Mouse (Mus musculus): ENCODE measurements around the gene Olfr1420. TPM values are rescaled to one million over a fixed set of nuclear protein-coding genes. Genes with fewer than 3 reads are reported as not detected.
"Not testable (repeated sequence)": the region's sequence is repeated elsewhere in the genome, so short reads cannot be mapped to it uniquely, and the experiment has no call there.

Olfr1420 gene
- polyA plus RNA-seq, 1 experiment from 2014 or later: 0.16 TPM

GRCm38 (mm10) chr19:11912533-11913121 is 26.3 kb downstream of the Olfr1420 start:
- Histone ChIP-seq H3K9me3 (replicated peaks) (no peaks in the 10 kb centered on the region), H3K4me1 (peaks cover 15% of the 10 kb centered on the region), H3K4me3 (replicated peaks) (peak overlapping the region; percentile 96), H3K36me3 (peaks cover 30% of the 10 kb centered on the region), H3K9ac (peak overlapping the region; percentile 88), H3K27me3 (no peaks in the 10 kb centered on the region), H3K27ac (peak overlapping the region; percentile 93), H3K4me2 (peak overlapping the region; percentile 74)
- WGBS: under 1% methylated on average over 47 of the region's 54 CpGs
- peak; percentile 71 for ATAC-seq (replicated peaks; ENCODE audit: low FRiP score)

- Histone ChIP-seq H3K4me3 (replicated peaks) (no peak overlapping the region), H3K27ac (no peak overlapping the region), H3K9me3 (replicated peaks) (no peaks in the 10 kb centered on the region), H3K4me2 (no peak overlapping the region), H3K9ac (no peak overlapping the region), H3K27me3 (no peaks in the 10 kb centered on the region), H3K4me1 (peaks cover 15% of the 10 kb centered on the region), H3K36me3 (peaks cover 48% of the 10 kb centered on the region)
- WGBS: 43% methylated on average over 2 of the region's 2 CpGs
- no peak for ATAC-seq (replicated peaks; ENCODE audit: low FRiP score)
These were observed 29.4 kb downstream of the Olfr1420 start for GRCm38 (mm10) chr19:11915804-11916203.

DNA sequence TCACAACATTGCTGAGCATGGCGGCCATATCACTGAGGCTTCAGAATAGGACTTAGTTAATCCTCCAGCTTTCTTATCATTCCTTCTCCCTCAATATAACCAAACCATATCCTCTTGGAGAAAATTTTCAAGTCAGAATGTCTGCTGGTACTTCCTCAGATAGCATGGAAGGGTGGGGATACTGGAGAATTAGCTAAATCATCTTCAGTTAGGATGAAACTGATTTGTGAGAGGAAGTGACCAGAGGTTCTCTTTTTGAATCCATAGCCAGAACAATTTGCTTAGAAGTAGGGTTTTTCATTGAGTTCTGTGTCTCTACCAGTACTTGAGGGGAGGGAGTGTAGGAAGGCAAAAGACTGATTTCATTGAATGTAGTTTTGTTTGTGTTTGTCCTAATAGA is 35.7 kb downstream of the Olfr1420 start:
- Histone ChIP-seq H3K27ac (no peak overlapping the region), H3K4me2 (no peak overlapping the region), H3K9me3 (replicated peaks) (no peaks in the 10 kb centered on the region), H3K36me3 (peaks cover 82% of the 10 kb centered on the region), H3K4me1 (no peaks in the 10 kb centered on the region), H3K9ac (no peak overlapping the region), H3K27me3 (no peaks in the 10 kb centered on the region), H3K4me3 (replicated peaks) (no peak overlapping the region)
- 91% methylated on average over 1 of the region's 1 CpGs for WGBS
- no peak for ATAC-seq (replicated peaks; ENCODE audit: low FRiP score)

- not testable (repeated sequence) for H3K4me1 ChIP-seq; H3K4me3 ChIP-seq (replicated peaks); ATAC-seq (replicated peaks; ENCODE audit: low FRiP score); H3K9ac ChIP-seq; H3K27me3 ChIP-seq; H3K27ac ChIP-seq; H3K9me3 ChIP-seq (replicated peaks); H3K4me2 ChIP-seq
- H3K36me3 ChIP-seq: peaks cover 82% of the 10 kb centered on the region
- WGBS: 93% methylated on average over 2 of the region's 2 CpGs
These were observed 36.1 kb downstream of the Olfr1420 start for GRCm38 (mm10) chr19:11922515-11922914.

GRCm38 (mm10) chr19:11926380-11926779 is 40.0 kb downstream of the Olfr1420 start:
- no peaks in the 10 kb centered on the region for H3K27me3 ChIP-seq
- no peak overlapping the region for H3K4me3 ChIP-seq (replicated peaks)
- no peak overlapping the region for H3K4me2 ChIP-seq
- no peak for ATAC-seq (replicated peaks; ENCODE audit: low FRiP score)
- WGBS: 89% methylated on average over 2 of the region's 2 CpGs
- H3K9me3 ChIP-seq (replicated peaks): no peaks in the 10 kb centered on the region
- H3K9ac ChIP-seq: no peak overlapping the region
- H3K27ac ChIP-seq: no peak overlapping the region
- H3K36me3 ChIP-seq: peaks cover 95% of the 10 kb centered on the region
- no peaks in the 10 kb centered on the region for H3K4me1 ChIP-seq

DNA sequence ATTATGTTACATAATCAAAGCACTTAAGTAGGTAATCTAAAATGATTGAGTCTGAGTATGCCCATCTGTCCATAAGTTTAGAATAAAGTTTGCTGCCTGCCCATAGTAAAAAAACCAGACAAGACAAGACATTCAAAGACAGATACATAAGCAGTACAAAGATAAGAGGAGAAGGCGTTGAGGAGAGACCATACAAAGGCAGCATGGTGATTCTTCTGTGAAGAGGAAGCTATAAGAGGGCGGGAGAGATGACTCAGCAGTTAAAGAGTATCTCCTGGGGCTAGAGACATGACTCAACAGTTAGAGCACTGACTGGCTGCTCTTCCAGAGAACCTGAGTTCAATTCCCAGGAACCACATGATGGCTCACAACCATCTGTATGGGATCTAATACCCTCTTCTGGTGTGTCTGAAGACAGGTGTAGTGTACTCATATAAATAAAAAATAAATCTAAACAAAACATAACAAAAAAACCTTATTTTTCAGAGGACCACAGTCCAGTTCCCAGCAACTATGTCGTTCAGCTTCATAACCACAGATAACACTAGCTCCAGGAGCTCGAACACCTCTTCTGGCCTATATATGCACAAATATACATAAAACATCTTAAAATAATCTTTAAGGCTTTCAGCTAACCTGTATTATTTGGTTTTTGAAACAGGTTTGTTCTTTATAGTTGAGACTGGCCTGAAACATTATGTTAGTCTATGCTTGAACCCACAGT is 41.8 kb downstream of the Olfr1420 start:
- no peak overlapping the region for H3K4me3 ChIP-seq (replicated peaks)
- H3K36me3 ChIP-seq: peaks cover 95% of the 10 kb centered on the region
- no peak overlapping the region for H3K4me2 ChIP-seq
- no peaks in the 10 kb centered on the region for H3K27me3 ChIP-seq
- no peaks in the 10 kb centered on the region for H3K4me1 ChIP-seq
- no peak for ATAC-seq (replicated peaks; ENCODE audit: low FRiP score)
- H3K9ac ChIP-seq: no peak overlapping the region
- H3K9me3 ChIP-seq (replicated peaks): no peaks in the 10 kb centered on the region
- H3K27ac ChIP-seq: no peak overlapping the region
- WGBS: 90% methylated on average over 4 of the region's 4 CpGs

DNA sequence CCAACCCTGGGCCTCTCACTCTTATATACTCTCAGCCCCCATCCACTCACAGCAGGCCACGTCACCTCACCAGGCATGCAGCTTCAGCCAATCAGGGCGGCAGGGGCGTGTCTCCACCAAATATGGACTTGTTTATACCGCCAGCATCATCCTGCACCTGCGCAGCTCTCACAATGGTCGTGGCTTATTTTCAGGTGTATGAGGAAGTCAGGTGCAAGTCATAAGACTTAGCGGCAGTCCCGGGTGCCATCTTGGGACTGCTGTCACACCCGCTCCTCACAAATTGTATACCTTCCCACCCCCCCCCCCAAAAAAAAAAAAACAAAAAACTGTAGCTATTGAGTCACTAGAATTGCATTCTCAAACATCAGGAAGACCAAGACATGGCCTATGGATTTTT is 60.1 kb downstream of the Olfr1420 start:
- H3K9me3 ChIP-seq (replicated peaks); H3K27me3 ChIP-seq; H3K4me1 ChIP-seq; ATAC-seq (replicated peaks; ENCODE audit: low FRiP score); H3K9ac ChIP-seq; H3K27ac ChIP-seq; H3K4me2 ChIP-seq; H3K4me3 ChIP-seq (replicated peaks): not testable (repeated sequence)
- WGBS: 96% methylated on average over 9 of the region's 9 CpGs
- peaks cover 39% of the 10 kb centered on the region for H3K36me3 ChIP-seq

Small RNAs within 50 kb of the gene (microRNA-seq; reads per million reads assigned to microRNA genes)
- 4.1 reads per million, percentile 21 among the genes with 10 or more reads in this experiment for gene Mir6994

Other genes starting within 250 kb of the Olfr1420 start
- 0.17 and 0.55 TPM in 2 replicates for gene Ms4a3, start 245.7 kb upstream of the Olfr1420 start, polyA plus RNA-seq (2015; fragmentation: Nextera tagmentation; extraction: Ambion mirVana)
- gene Oosp2, start 226.0 kb upstream of the Olfr1420 start, polyA plus RNA-seq (2015; fragmentation: Nextera tagmentation; extraction: Ambion mirVana): not detected in 2 replicates
- not detected in 2 replicates for gene Oosp1, start 195.4 kb upstream of the Olfr1420 start, polyA plus RNA-seq (2015; fragmentation: Nextera tagmentation; extraction: Ambion mirVana)
- gene Oosp3, start 189.5 kb upstream of the Olfr1420 start, polyA plus RNA-seq (2015; fragmentation: Nextera tagmentation; extraction: Ambion mirVana): not detected in 2 replicates
- gene Gif, start 139.0 kb upstream of the Olfr1420 start, polyA plus RNA-seq (2015; fragmentation: Nextera tagmentation; extraction: Ambion mirVana): not detected in 2 replicates
- 52.2 and 52.6 TPM in 2 replicates for gene Mrpl16, start 116.2 kb upstream of the Olfr1420 start, polyA plus RNA-seq (2015; fragmentation: Nextera tagmentation; extraction: Ambion mirVana)
- gene Stx3, start 67.2 kb upstream of the Olfr1420 start, polyA plus RNA-seq (2015; fragmentation: Nextera tagmentation; extraction: Ambion mirVana): 20.4 TPM in 2 replicates
- gene Olfr1417, start 47.3 kb upstream of the Olfr1420 start, polyA plus RNA-seq (2015; fragmentation: Nextera tagmentation; extraction: Ambion mirVana): not detected in 2 replicates
- gene Olfr1418, start 25.5 kb upstream of the Olfr1420 start, polyA plus RNA-seq (2015; fragmentation: Nextera tagmentation; extraction: Ambion mirVana): not detected in 2 replicates
- gene Olfr1419, start 11.5 kb upstream of the Olfr1420 start, polyA plus RNA-seq (2015; fragmentation: Nextera tagmentation; extraction: Ambion mirVana): not detected in 2 replicates
- gene Patl1, start 25.8 kb downstream of the Olfr1420 start, polyA plus RNA-seq (2015; fragmentation: Nextera tagmentation; extraction: Ambion mirVana): 19.3 and 20.1 TPM in 2 replicates
- 3.9 and 4.2 TPM in 2 replicates for gene Osbp, start 79.4 kb downstream of the Olfr1420 start, polyA plus RNA-seq (2015; fragmentation: Nextera tagmentation; extraction: Ambion mirVana)
- not detected in 2 replicates for gene Olfr1423, start 154.8 kb downstream of the Olfr1420 start, polyA plus RNA-seq (2015; fragmentation: Nextera tagmentation; extraction: Ambion mirVana)
- gene Olfr1424, start 176.1 kb downstream of the Olfr1420 start, polyA plus RNA-seq (2015; fragmentation: Nextera tagmentation; extraction: Ambion mirVana): not detected in 2 replicates
- gene Olfr1425, start 191.2 kb downstream of the Olfr1420 start, polyA plus RNA-seq (2015; fragmentation: Nextera tagmentation; extraction: Ambion mirVana): not detected in 2 replicates
- not detected in 2 replicates for gene Olfr1426, start 205.4 kb downstream of the Olfr1420 start, polyA plus RNA-seq (2015; fragmentation: Nextera tagmentation; extraction: Ambion mirVana)
- gene Olfr1427, start 216.8 kb downstream of the Olfr1420 start, polyA plus RNA-seq (2015; fragmentation: Nextera tagmentation; extraction: Ambion mirVana): not detected in 2 replicates
- gene Olfr1428, start 229.3 kb downstream of the Olfr1420 start, polyA plus RNA-seq (2015; fragmentation: Nextera tagmentation; extraction: Ambion mirVana): not detected in 2 replicates
- gene Olfr76, start 236.6 kb downstream of the Olfr1420 start, polyA plus RNA-seq (2015; fragmentation: Nextera tagmentation; extraction: Ambion mirVana): not detected in 2 replicates

All from kidney, embryonic 15.5 days (tissue).